Mouse (Mus musculus) hindbrain, postnatal 0 days (tissue): Measurements from ENCODE around the gene Il18. TPM values are rescaled to one million over a fixed set of nuclear protein-coding genes. Genes with fewer than 3 reads are reported as not detected.

Experiments used
- ATAC-seq: fragments of 200-750 bp; cut with Nextera tagmentation; 2 replicates; pipeline ENCODE4 v1.8.0; 2017; ENCODE audit warnings: mild to moderate bottlenecking, moderate TSS enrichment, moderate library complexity
- DNase-seq: peaks from one replicate; pipeline ENCODE4 v3.0.0-alpha.2; 2015; ENCODE audit warnings: low spot score
- H3K27ac ChIP-seq: fragments of 300-500 bp; sonication (generic); 2 replicates; pipeline ENCODE4 v1.5.1; 2014; ENCODE audit warnings: mild to moderate bottlenecking
- H3K27me3 ChIP-seq: fragments of 300-500 bp; sonication (generic); 2 replicates; pipeline ENCODE4 v1.6.1; 2014; ENCODE audit warnings: low read length, mixed read lengths; ENCODE audit not compliant: insufficient read depth
- H3K36me3 ChIP-seq: fragments of 300-500 bp; sonication (generic); 2 replicates; pipeline ENCODE4 v1.6.1; 2014; ENCODE audit warnings: low read length, mixed read lengths; ENCODE audit not compliant: insufficient read depth
- H3K4me1 ChIP-seq: fragments of 300-500 bp; sonication (generic); 2 replicates; pipeline ENCODE4 v1.6.1; 2014; ENCODE audit warnings: antibody characterized with exemption, low read length, mixed read lengths; ENCODE audit not compliant: insufficient read depth
- H3K4me2 ChIP-seq: fragments of 300-500 bp; sonication (generic); 2 replicates; pipeline ENCODE4 v1.6.1; 2014; ENCODE audit warnings: low read depth, mild to moderate bottlenecking, low read length, moderate library complexity, mixed read lengths
- H3K4me3 ChIP-seq: fragments of 300-500 bp; sonication (generic); 2 replicates; pipeline ENCODE4 v1.5.1; 2014; ENCODE audit warnings: low read length
- H3K9ac ChIP-seq: fragments of 300-500 bp; sonication (generic); replicated peaks from 2 replicates; pipeline ENCODE4 v1.6.1; 2014; ENCODE audit warnings: mild to moderate bottlenecking, low read length, moderate library complexity, mixed read lengths
- H3K9me3 ChIP-seq: fragments of 300-500 bp; sonication (generic); 2 replicates; pipeline ENCODE4 v1.6.1; 2016; ENCODE audit warnings: low read length, mixed read lengths
- CTCF ChIP-seq: IDR thresholded peaks from 2 replicates; pipeline ENCODE4 v1.5.1; 2016; ENCODE audit warnings: antibody characterized with exemption, control low read depth, low read depth
- WGBS: fragments of 180-500 bp; shearing (Covaris S2); extraction: QIAGEN DNeasy Blood & Tissue Kit; methylation state at CpG from one replicate; pipeline ENCODE4 v1.1.7; 2014; 5-methylcytosine and 5-hydroxymethylcytosine counted together
- polyA plus RNA-seq: library from polyadenylated mRNA; unstranded; fragments of >200 nt; fragmentation: Nextera tagmentation; extraction: Ambion mirVana; gene quantifications from 2 replicates; pipeline ENCODE4 v1.2.1, GENCODE M21; 2015
- total RNA-seq: library from RNA; depleted of rRNA; stranded (reverse); fragments of >200 nt; gene quantifications from 2 replicates; pipeline ENCODE4 v1.2.3, GENCODE M21; 2014

Gene Il18
- total and polyA plus RNA-seq, 2 experiments from 2014 or later, result 17.2 to 38.0 TPM

DNA sequence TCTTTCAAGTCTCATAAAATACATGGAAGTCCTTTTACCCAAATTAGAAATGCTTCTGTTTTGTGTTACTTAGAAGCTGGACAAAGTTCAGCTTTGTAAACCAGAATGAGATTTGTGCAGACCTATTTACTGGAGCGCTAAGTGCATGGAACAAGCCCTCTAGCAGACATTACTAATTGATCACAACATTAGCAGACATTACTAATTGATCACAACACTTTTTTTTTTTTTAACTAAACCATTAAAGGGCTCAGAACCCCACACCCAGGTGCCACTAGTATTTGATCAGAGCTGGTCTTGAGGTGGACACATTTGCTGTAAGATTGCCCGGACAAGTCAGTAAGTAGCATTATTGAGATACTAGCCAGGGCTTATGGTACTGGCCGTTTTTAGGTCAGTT, 20.8 kb upstream of the Il18 start:
- no peaks in the 10 kb centered on the region for H3K9me3 ChIP-seq
- DNase-seq (no peak), ATAC-seq (no peak)
- H3K36me3 ChIP-seq, result no peaks in the 10 kb centered on the region
- no peak overlapping the region for H3K27ac ChIP-seq
- no peak overlapping the region for H3K9ac ChIP-seq
- 76% methylated on average over 3 of the region's 3 CpGs for WGBS
- no peak overlapping the region for H3K4me3 ChIP-seq
- no peak for TF ChIP-seq CTCF
- no peaks in the 10 kb centered on the region for H3K4me1 ChIP-seq
- no peaks in the 10 kb centered on the region for H3K27me3 ChIP-seq
- H3K4me2 ChIP-seq, result no peak overlapping the region

GRCm38 (mm10) chr9:50535930-50536329, 18.7 kb upstream of the Il18 start:
- no peak for ATAC-seq
- DNase-seq, result no peak
- Histone ChIP-seq H3K27ac (no peak overlapping the region), H3K4me2 (no peak overlapping the region), H3K4me1 (no peaks in the 10 kb centered on the region), H3K36me3 (no peaks in the 10 kb centered on the region), H3K27me3 (no peaks in the 10 kb centered on the region), H3K9ac (no peak overlapping the region), H3K4me3 (no peak overlapping the region), H3K9me3 (no peaks in the 10 kb centered on the region)
- TF ChIP-seq CTCF, result no peak
- WGBS, result 80% methylated on average over 5 of the region's 5 CpGs

DNA sequence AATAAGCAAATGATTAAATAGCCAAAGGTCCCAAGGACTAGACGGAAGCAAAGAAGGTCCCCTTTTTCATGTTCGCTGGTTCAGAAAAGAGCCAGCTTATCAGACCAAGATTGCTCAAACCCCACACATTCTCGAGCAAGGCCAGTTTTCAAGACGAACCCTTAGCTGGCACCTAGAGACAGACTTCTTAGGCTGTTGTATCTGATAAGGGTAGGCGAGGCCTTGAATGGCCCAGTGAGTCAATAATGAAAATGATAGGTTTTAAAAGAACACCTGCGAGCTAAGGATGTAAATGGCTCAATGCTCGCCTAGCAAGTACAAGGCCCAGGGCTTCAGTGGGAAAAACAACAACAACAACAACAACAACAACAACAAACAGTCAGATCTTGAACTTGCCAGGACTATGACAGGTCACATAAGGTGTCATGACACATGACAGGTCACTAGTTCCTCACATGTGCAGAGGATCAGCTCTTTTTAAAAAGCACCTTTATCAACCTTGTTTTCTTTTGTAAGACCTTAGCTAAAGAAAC, 18.0 kb upstream of the Il18 start:
- Histone ChIP-seq H3K4me3 (no peak overlapping the region), H3K4me2 (no peak overlapping the region), H3K9ac (no peak overlapping the region), H3K27ac (no peak overlapping the region), H3K9me3 (no peaks in the 10 kb centered on the region), H3K27me3 (no peaks in the 10 kb centered on the region), H3K36me3 (no peaks in the 10 kb centered on the region), H3K4me1 (no peaks in the 10 kb centered on the region)
- ATAC-seq, result no peak
- TF ChIP-seq CTCF, result no peak
- WGBS, result 85% methylated on average over 7 of the region's 7 CpGs
- DNase-seq, result no peak

DNA sequence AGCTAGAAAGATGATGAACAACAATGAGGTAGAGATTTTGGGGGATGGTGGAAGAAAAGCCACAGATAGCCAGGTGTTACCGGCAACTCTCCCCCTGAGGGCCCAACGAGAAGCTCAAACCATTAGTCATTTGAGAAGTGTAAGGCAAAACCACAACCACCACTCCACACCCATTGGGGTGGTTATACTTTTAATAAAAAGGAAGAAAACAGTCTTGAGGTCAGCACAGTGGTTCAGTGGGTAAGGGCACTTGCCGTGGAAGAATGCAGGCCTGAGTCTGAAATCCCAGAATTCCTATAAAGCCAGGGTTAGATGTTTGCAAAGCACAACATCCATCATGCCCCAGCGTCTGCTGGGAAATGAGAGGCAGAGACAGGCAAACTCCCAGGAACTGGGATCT, 17.3 kb upstream of the Il18 start:
- no peak overlapping the region for H3K4me3 ChIP-seq
- no peaks in the 10 kb centered on the region for H3K36me3 ChIP-seq
- no peak for TF ChIP-seq CTCF
- H3K27me3 ChIP-seq, result no peaks in the 10 kb centered on the region
- ATAC-seq (no peak), DNase-seq (no peak)
- no peak overlapping the region for H3K9ac ChIP-seq
- H3K4me2 ChIP-seq, result no peak overlapping the region
- H3K4me1 ChIP-seq, result no peaks in the 10 kb centered on the region
- no peak overlapping the region for H3K27ac ChIP-seq
- 89% methylated on average over 4 of the region's 4 CpGs for WGBS
- H3K9me3 ChIP-seq, result no peaks in the 10 kb centered on the region

GRCm38 (mm10) chr9:50540170-50540569, 14.5 kb upstream of the Il18 start:
- Histone ChIP-seq H3K9me3 (no peaks in the 10 kb centered on the region), H3K9ac (no peak overlapping the region), H3K4me3 (no peak overlapping the region), H3K27ac (no peak overlapping the region), H3K36me3 (no peaks in the 10 kb centered on the region), H3K27me3 (no peaks in the 10 kb centered on the region), H3K4me2 (no peak overlapping the region), H3K4me1 (no peaks in the 10 kb centered on the region)
- no peak for ATAC-seq
- TF ChIP-seq CTCF, result no peak
- WGBS, result 69% methylated on average over 7 of the region's 7 CpGs
- DNase-seq, result no peak

- no peaks in the 10 kb centered on the region for H3K4me1 ChIP-seq
- H3K27ac ChIP-seq, result no peak overlapping the region
- DNase-seq (no peak), ATAC-seq (no peak)
- H3K27me3 ChIP-seq, result no peaks in the 10 kb centered on the region
- no peaks in the 10 kb centered on the region for H3K36me3 ChIP-seq
- H3K4me3 ChIP-seq, result no peak overlapping the region
- no peak for TF ChIP-seq CTCF
- no peak overlapping the region for H3K9ac ChIP-seq
- no peak overlapping the region for H3K4me2 ChIP-seq
- no peaks in the 10 kb centered on the region for H3K9me3 ChIP-seq
- WGBS, result 77% methylated on average over 9 of the region's 9 CpGs
These were observed 12.2 kb upstream of the Il18 start for GRCm38 (mm10) chr9:50542401-50542800.

- no peak for ATAC-seq
- TF ChIP-seq CTCF, result no peak
These were observed 6.7 kb upstream of the Il18 start for GRCm38 (mm10) chr9:50547859-50548478.

More at GRCm38 (mm10) chr9:50547859-50548478, 6.7 kb upstream of the Il18 start:
- no peaks in the 10 kb centered on the region for H3K27me3 ChIP-seq
- DNase-seq, result no peak
- H3K4me1 ChIP-seq, result no peaks in the 10 kb centered on the region
- no peak overlapping the region for H3K4me2 ChIP-seq
- no peak overlapping the region for H3K9ac ChIP-seq
- no peak overlapping the region for H3K27ac ChIP-seq
- WGBS, result 56% methylated on average over 5 of the region's 5 CpGs
- H3K36me3 ChIP-seq, result no peaks in the 10 kb centered on the region
- no peaks in the 10 kb centered on the region for H3K9me3 ChIP-seq
- no peak overlapping the region for H3K4me3 ChIP-seq
